In genomic region chr11:90649777-90650176, GRCm38 (mm10) we compare ENCODE assay signal across 15 mouse cellular contexts. TPM values are rescaled to one million over a fixed set of nuclear protein-coding genes. Genes with fewer than 3 reads are reported as not detected.
A peak's percentile ranks its signal among the peaks of the same experiment; 100 is the strongest.
DNase-seq lines count a peak whose midpoint lies in the region; ATAC-seq and TF ChIP-seq lines count a peak whose summit lies in the region.
"Had no signal": no experiment of that assay in that cellular context is flagged by ENCODE, and none has a peak within 500 bp of the region (broad histone marks: within the 10 kb centered on the region; RNA-seq: fewer than 3 reads in every experiment).

No protein-coding gene starts in this region.

- H3K27ac ChIP-seq in liver, embryonic 16.5 days (ENCODE audit: low read length): peak overlapping the region; percentile 16; the same call in 1 of the 2 replicates
- no peak overlapping the region for H3K27ac ChIP-seq in liver, embryonic 12.5 days
- H3K27ac ChIP-seq: hindbrain, postnatal 0 days had no signal

- no peak for TF ChIP-seq POLR2A in brain, embryonic 14.5 days (IDR thresholded peaks at IDR 0.05; ENCODE audit: borderline replicate concordance, extremely low read depth, insufficient read depth, insufficient read length, poor library complexity, severe bottlenecking)

- peaks cover 79% of the 10 kb centered on the region for H3K36me3 ChIP-seq in liver, embryonic 16.5 days (ENCODE audit: control insufficient read depth, insufficient read depth)
- H3K36me3 ChIP-seq in liver, embryonic 12.5 days: peaks cover 97% of the 10 kb centered on the region

- ATAC-seq in cerebellum, adult (ENCODE audit: insufficient number of reproducible peaks, low FRiP score, low TSS enrichment): no peak
- no peak for ATAC-seq in liver, embryonic 16.5 days (ENCODE audit: low read depth)
- ATAC-seq in liver, embryonic 12.5 days: no peak
- ATAC-seq: hindbrain, postnatal 0 days had no signal

- DNase-seq in cerebellum, postnatal 14 days: peak; percentile 20
- DNase-seq in 416B (ENCODE audit: low read depth): peak; percentile 15
- DNase-seq in brain, embryonic 14.5 days (ENCODE audit: low read depth): peak; percentile 37
- DNase-seq in testis, postnatal 14 days (ENCODE audit: low spot score): no peak
- no peak for DNase-seq in frontal cortex, adult 2 months (ENCODE audit: extremely low spot score in 1 of 2, low spot score in 1 of 2)
- DNase-seq: cerebellum, adult 9-11 months; gastrocnemius, postnatal 36 days; heart, postnatal 4 days; lung, postnatal 10 days had no signal

- H3K27me3 ChIP-seq in liver, embryonic 16.5 days (ENCODE audit: control insufficient read depth, insufficient read depth, low read depth, low read length): no peaks in the 10 kb centered on the region
- H3K27me3 ChIP-seq in liver, embryonic 12.5 days (replicated peaks): no peaks in the 10 kb centered on the region
- H3K27me3 ChIP-seq: heart, embryonic 12.5 days had no signal

- no peaks in the 10 kb centered on the region for H3K4me1 ChIP-seq in liver, embryonic 16.5 days (ENCODE audit: control insufficient read depth, low read depth, low read length)
- H3K4me1 ChIP-seq in liver, embryonic 12.5 days: no peaks in the 10 kb centered on the region
- H3K4me1 ChIP-seq: heart, embryonic 12.5 days had no signal

- TF ChIP-seq CTCF in brain, embryonic 14.5 days (IDR thresholded peaks at IDR 0.05; ENCODE audit: borderline replicate concordance, extremely low read depth, insufficient read depth, insufficient read length): no peak

- H3K9ac ChIP-seq in liver, embryonic 16.5 days (ENCODE audit: low read depth, low read length): no peak overlapping the region
- H3K9ac ChIP-seq in liver, embryonic 12.5 days: no peak overlapping the region
- H3K9ac ChIP-seq: heart, embryonic 12.5 days had no signal

- H3K9me3 ChIP-seq in liver, embryonic 16.5 days (replicated peaks; ENCODE audit: control insufficient read depth, low read length): no peaks in the 10 kb centered on the region
- no peaks in the 10 kb centered on the region for H3K9me3 ChIP-seq in liver, embryonic 12.5 days (replicated peaks)
- H3K9me3 ChIP-seq: heart, embryonic 12.5 days had no signal

- H3K4me3 ChIP-seq in liver, embryonic 16.5 days (ENCODE audit: low read depth, low read length): no peak overlapping the region
- H3K4me3 ChIP-seq in liver, embryonic 12.5 days: no peak overlapping the region
- H3K4me3 ChIP-seq: heart, embryonic 12.5 days had no signal

- 84% methylated on average over 6 of the region's 6 CpGs for WGBS in liver, embryonic 16.5 days (ENCODE audit: insufficient replicate concordance)
- WGBS in liver, embryonic 12.5 days (ENCODE audit: insufficient replicate concordance): 89% methylated on average over 6 of the region's 6 CpGs

- H3K4me2 ChIP-seq in liver, embryonic 16.5 days (ENCODE audit: low read depth, low read length): no peak overlapping the region
- H3K4me2 ChIP-seq in liver, embryonic 12.5 days: no peak overlapping the region
- H3K4me2 ChIP-seq: heart, embryonic 12.5 days; liver, embryonic 11.5 days had no signal

RNA-seq across cellular contexts. Expression of gene Cox11, which starts 11.8 kb away (rescaled TPM):
- 17.9 and 19.1 TPM in 2 replicates for polyA plus RNA-seq in liver, embryonic 16.5 days (2015; fragmentation: Nextera tagmentation; extraction: Ambion mirVana)
- 38.2 and 40.5 TPM in 2 replicates for polyA plus RNA-seq in liver, embryonic 12.5 days (2016; fragmentation: Nextera tagmentation; extraction: Ambion mirVana)
- polyA plus RNA-seq in brain, embryonic 14.5 days (2012; rRNA removed): 30.7 and 32.7 TPM in 2 replicates
- polyA plus RNA-seq in frontal cortex, adult 2 months (2012; rRNA removed): 23.5 and 26.1 TPM in 2 replicates

RNA-seq across cellular contexts. Expression of gene Stxbp4, which starts 11.9 kb away (rescaled TPM):
- polyA plus RNA-seq in liver, embryonic 16.5 days (2015; fragmentation: Nextera tagmentation; extraction: Ambion mirVana): 6.0 and 6.6 TPM in 2 replicates
- polyA plus RNA-seq in liver, embryonic 12.5 days (2016; fragmentation: Nextera tagmentation; extraction: Ambion mirVana): 11.2 and 12.9 TPM in 2 replicates
- 8.4 and 12.3 TPM in 2 replicates for polyA plus RNA-seq in brain, embryonic 14.5 days (2012; rRNA removed)
- polyA plus RNA-seq in frontal cortex, adult 2 months (2012; rRNA removed): 8.1 and 8.8 TPM in 2 replicates

RNA-seq across cellular contexts. Expression of gene Tom1l1, which starts 38.4 kb away (rescaled TPM):
- 50.3 and 51.8 TPM in 2 replicates for polyA plus RNA-seq in liver, embryonic 16.5 days (2015; fragmentation: Nextera tagmentation; extraction: Ambion mirVana)
- polyA plus RNA-seq in liver, embryonic 12.5 days (2016; fragmentation: Nextera tagmentation; extraction: Ambion mirVana): 60.4 and 64.9 TPM in 2 replicates
- 6.1 and 14.0 TPM in 2 replicates for polyA plus RNA-seq in brain, embryonic 14.5 days (2012; rRNA removed)
- 21.1 and 21.5 TPM in 2 replicates for polyA plus RNA-seq in frontal cortex, adult 2 months (2012; rRNA removed)

Comparison
In these comparisons a context has a peak if more than half of its experiments do, and no peak if none do; other contexts are left out.
1. DNase-seq: peak in cerebellum, postnatal 14 days (2 of 2), 416B (single experiment) and brain, embryonic 14.5 days (single experiment); none in testis, postnatal 14 days (single experiment) and frontal cortex, adult 2 months (0 of 2).